Mouse (Mus musculus): Measurements from ENCODE around the gene Nrg3.

Gene Nrg3

GRCm38 (mm10) chr14:38991847-38992573 lies 480.9 kb downstream of the Nrg3 start:
- DNase-seq (ENCODE audit: low read depth, low spot score) = no peak

- no peak for DNase-seq (ENCODE audit: low read depth, low spot score)
Measured at GRCm38 (mm10) chr14:38959367-38959766, 513.5 kb downstream of the Nrg3 start.

- DNase-seq (ENCODE audit: low read depth, low spot score) = no peak
Measured at GRCm38 (mm10) chr14:38937481-38937880, 535.4 kb downstream of the Nrg3 start.

GRCm38 (mm10) chr14:38936483-38937054 lies 536.3 kb downstream of the Nrg3 start:
- no peak for DNase-seq (ENCODE audit: low read depth, low spot score)

- no peak for DNase-seq (ENCODE audit: low read depth, low spot score)
Measured at GRCm38 (mm10) chr14:38923652-38924051, 549.2 kb downstream of the Nrg3 start.

- DNase-seq (ENCODE audit: low read depth, low spot score) = no peak
Measured at GRCm38 (mm10) chr14:38920800-38921199, 552.1 kb downstream of the Nrg3 start.

GRCm38 (mm10) chr14:38870591-38870990 lies 602.3 kb downstream of the Nrg3 start:
- DNase-seq (ENCODE audit: low read depth, low spot score) = no peak

- no peak for DNase-seq (ENCODE audit: low read depth, low spot score)
Measured at GRCm38 (mm10) chr14:38847566-38847965, 625.3 kb downstream of the Nrg3 start.

GRCm38 (mm10) chr14:38847091-38847490 lies 625.8 kb downstream of the Nrg3 start:
- DNase-seq (ENCODE audit: low read depth, low spot score) = no peak

- DNase-seq (ENCODE audit: low read depth, low spot score) = no peak
Measured at GRCm38 (mm10) chr14:38835006-38835405, 637.9 kb downstream of the Nrg3 start.

- no peak for DNase-seq (ENCODE audit: low read depth, low spot score)
Measured at GRCm38 (mm10) chr14:38824891-38825290, 648.0 kb downstream of the Nrg3 start.

- DNase-seq (ENCODE audit: low read depth, low spot score) = no peak
Measured at GRCm38 (mm10) chr14:38797027-38797426, 675.9 kb downstream of the Nrg3 start.

GRCm38 (mm10) chr14:38775291-38776116 lies 697.4 kb downstream of the Nrg3 start:
- DNase-seq (ENCODE audit: low read depth, low spot score) = no peak

- no peak for DNase-seq (ENCODE audit: low read depth, low spot score)
Measured at GRCm38 (mm10) chr14:38774811-38775210, 698.1 kb downstream of the Nrg3 start.

- DNase-seq (ENCODE audit: low read depth, low spot score) = no peak
Measured at GRCm38 (mm10) chr14:38730465-38730864, 742.4 kb downstream of the Nrg3 start.

- DNase-seq (ENCODE audit: low read depth, low spot score) = no peak
Measured at GRCm38 (mm10) chr14:38703894-38704293, 769.0 kb downstream of the Nrg3 start.

- DNase-seq (ENCODE audit: low read depth, low spot score) = no peak
Measured at GRCm38 (mm10) chr14:38702596-38703393, 770.1 kb downstream of the Nrg3 start.

GRCm38 (mm10) chr14:38701413-38701812 lies 771.5 kb downstream of the Nrg3 start:
- DNase-seq (ENCODE audit: low read depth, low spot score) = no peak

GRCm38 (mm10) chr14:38700972-38701371 lies 771.9 kb downstream of the Nrg3 start:
- DNase-seq (ENCODE audit: low read depth, low spot score) = no peak

GRCm38 (mm10) chr14:38659973-38660372 lies 812.9 kb downstream of the Nrg3 start:
- no peak for DNase-seq (ENCODE audit: low read depth, low spot score)

- no peak for DNase-seq (ENCODE audit: low read depth, low spot score)
Measured at GRCm38 (mm10) chr14:38637070-38637469, 835.8 kb downstream of the Nrg3 start.

- no peak for DNase-seq (ENCODE audit: low read depth, low spot score)
Measured at GRCm38 (mm10) chr14:38630114-38630513, 842.8 kb downstream of the Nrg3 start.
